Mouse (Mus musculus): ENCODE measurements around the gene Hnrnpul2. TPM values are rescaled to one million over a fixed set of nuclear protein-coding genes. Genes with fewer than 3 reads are reported as not detected.
A peak's percentile ranks its signal among the peaks of the same experiment; 100 is the strongest.
"Not testable (repeated sequence)": the region's sequence is repeated elsewhere in the genome, so short reads cannot be mapped to it uniquely, and the experiment has no call there.

Hnrnpul2 gene
- total RNA-seq, 2 experiments from 2014 or later, result 51.0 to 56.3 TPM

GRCm38 (mm10) chr19:8844371-8845129 is 24.7 kb downstream of the Hnrnpul2 start:
- DNase-seq, result peak; percentile 84 to 93
- intact Hi-C loops (cut with DNase I), result loop anchor here (1.0 to 5.0 kb wide), 2 partner anchors 133 to 266 kb away; no protein-coding TSS in a partner anchor

DNA sequence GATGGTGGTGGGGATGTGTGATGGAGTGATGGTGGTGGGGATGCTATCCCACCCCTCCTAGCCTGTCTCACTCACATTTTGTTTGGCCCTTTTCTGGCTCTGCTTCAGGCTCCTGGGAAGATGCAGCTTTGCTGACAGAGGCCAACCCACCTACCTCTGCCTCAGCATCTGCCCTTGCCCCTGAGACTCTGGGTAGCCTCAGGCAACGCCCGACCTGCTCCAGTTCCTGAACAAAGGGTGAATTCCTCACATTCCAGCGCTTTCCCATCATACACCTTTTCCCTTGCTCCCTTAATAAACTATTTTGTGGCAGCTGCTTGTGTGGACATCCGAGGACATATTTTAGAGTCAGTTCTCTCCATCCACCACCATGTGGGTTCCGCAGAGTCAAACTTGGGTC is 28.5 kb downstream of the Hnrnpul2 start:
- intact Hi-C loops (cut with DNase I), result no loop called here
- DNase-seq, result no peak

DNA sequence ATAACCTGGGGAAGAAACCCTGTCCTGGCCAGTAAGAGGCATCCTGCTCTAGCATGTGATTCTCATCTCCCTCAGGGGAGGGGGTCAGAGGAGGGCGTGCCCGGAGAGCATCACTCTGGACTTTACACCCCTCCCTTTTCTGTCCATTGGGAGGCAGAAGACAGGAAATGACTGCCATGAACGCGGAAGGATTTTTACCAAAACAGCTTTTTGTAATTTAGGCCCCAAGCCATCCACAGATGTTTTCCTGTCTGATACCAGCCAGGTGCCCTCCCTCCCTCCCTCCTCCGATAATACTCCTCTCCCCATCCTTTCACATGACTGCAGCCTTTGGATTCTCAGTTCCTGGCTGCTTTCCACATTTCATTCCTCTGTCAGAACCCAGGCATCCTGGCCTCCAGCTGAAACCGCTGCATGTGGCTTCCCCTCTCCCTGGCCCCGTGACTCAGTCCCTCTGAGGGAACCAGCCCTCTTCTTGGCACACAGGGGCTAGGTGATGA is 30.6 kb downstream of the Hnrnpul2 start, which contains the start of gene Lrrn4cl:
Gene Lrrn4cl (plus strand): TSS at position 367 of the 500 bp plus-strand sequence.
- intact Hi-C loops (cut with DNase I), result no loop called here

DNA sequence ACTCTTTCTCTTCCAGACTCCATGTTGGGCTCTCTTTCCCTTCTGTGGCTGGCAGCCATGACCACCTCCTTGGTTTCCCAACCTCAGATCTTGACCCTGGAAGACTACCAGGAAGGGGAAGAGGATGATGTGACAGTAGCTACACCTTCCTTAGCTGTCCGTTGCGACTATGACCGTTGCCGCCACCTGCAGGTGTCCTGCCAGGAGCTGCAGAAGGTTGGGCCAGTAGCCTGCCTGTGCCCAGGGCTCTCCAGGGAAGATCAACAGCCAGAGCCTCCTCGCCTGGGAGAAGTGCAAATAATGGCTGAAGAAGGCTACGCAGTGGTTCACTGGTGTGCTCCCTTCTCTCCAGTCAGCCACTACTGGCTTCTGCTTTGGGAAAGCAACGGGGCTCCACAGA is 31.8 kb downstream of the Hnrnpul2 start:
- intact Hi-C loops (cut with DNase I), result no loop called here
- DNase-seq, result no peak

More for the DNA sequence above, 30.6 kb downstream of the Hnrnpul2 start, which contains the start of gene Lrrn4cl:
- peak; percentile 47 to 67 for DNase-seq

DNA sequence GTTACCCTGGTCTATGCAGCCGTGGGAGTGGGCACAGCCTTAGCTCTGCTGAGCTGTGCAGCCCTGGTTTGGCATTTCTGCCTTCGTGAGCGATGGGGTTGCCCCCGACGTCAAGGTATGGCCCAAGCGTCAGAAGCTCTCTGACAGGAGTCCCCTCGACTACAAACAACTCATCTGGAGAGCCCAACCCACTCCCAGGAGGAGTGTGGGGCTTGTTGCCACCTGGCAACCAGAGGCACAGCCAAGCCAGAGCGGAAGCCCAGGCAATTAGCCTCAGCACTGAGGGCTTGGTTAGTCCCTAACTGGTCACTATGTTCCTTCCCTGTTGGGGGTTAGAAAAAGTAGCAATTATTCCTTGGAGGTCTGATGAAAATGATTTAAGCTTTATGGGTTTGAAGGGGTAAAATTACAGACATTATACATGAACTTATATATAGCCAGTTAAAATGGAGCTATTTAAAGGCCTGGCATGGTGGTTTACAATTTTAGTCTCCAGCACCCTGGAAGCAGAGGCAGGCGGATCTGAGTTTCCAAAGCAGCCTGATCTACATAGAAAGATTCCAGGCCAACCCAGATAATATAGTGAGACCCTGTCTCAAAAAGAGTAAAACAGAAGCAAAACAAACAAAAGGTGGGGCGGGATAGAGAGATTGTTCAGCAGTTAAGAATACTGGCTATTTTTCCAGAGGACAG is 32.6 kb downstream of the Hnrnpul2 start:
- intact Hi-C loops (cut with DNase I), result no loop called here
- no peak for DNase-seq

DNA sequence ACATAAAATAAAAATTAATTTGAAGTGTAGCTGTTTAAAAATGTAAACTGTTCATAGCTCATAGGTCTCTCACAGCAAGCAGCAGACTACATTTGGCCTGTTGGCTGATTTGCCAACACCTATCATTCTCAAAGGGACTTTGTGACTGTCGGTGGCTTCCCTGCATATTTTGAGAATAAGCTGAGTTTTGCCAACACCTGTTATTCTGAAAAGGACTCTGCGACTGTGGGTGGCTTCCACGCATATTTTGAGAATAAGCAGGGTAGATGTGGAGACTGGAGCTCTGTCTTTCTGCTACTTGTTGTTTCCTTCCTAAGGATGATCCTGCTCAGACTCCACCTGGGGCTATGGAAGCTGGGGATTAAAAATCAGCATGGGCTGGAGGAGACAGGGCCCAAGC is 33.3 kb downstream of the Hnrnpul2 start:
- intact Hi-C loops (cut with DNase I), result no loop called here
- no peak for DNase-seq

- intact Hi-C loops (cut with DNase I), result loop anchor here (2.0 kb wide), 1 partner anchor 253 kb away; no protein-coding TSS in a partner anchor
- DNase-seq, result peak; percentile 50 to 69
Measured at GRCm38 (mm10) chr19:8857689-8858088, 37.9 kb downstream of the Hnrnpul2 start.

- no peak for DNase-seq
- intact Hi-C loops (cut with DNase I), result loop anchor here (2.0 kb wide), 1 partner anchor 252 kb away; no protein-coding TSS in a partner anchor
Measured at GRCm38 (mm10) chr19:8859018-8859417, 39.2 kb downstream of the Hnrnpul2 start.

DNA sequence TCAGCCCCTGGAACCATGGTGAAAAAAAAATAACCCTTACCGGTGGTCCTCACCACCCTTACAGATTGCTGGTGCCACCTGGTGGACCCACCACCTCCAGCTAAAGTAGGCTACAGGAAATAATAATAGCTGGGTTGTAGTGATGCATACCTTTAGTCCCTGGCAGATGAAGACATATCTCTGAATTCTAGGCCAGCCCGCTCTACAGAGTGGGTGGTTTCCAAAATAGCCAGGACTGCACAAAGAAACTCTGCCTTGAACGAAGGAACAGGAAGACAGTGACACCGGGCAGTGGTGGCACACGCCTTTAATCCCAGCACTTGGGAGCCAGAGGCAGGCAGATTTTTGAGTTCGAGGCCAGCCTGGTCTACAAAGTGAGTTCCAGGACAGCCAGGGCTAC is 44.5 kb downstream of the Hnrnpul2 start:
- intact Hi-C loops (cut with DNase I), result no loop called here
- DNase-seq, result no peak

GRCm38 (mm10) chr19:8870381-8870780 is 50.6 kb downstream of the Hnrnpul2 start:
- DNase-seq; intact Hi-C loops (cut with DNase I): not testable (repeated sequence)

GRCm38 (mm10) chr19:8870838-8871237 is 51.0 kb downstream of the Hnrnpul2 start:
- no peak for DNase-seq
- intact Hi-C loops (cut with DNase I), result no loop called here

GRCm38 (mm10) chr19:8871267-8872186 is 51.7 kb downstream of the Hnrnpul2 start, which contains the start of gene Ubxn1:
TSS of gene Ubxn1 (plus strand) at chr19:8871496.
- peak; percentile 99 for DNase-seq
- intact Hi-C loops (cut with DNase I), result no loop called here

GRCm38 (mm10) chr19:8872266-8872840 is 52.5 kb downstream of the Hnrnpul2 start:
- DNase-seq, result no peak
- intact Hi-C loops (cut with DNase I), result no loop called here

DNA sequence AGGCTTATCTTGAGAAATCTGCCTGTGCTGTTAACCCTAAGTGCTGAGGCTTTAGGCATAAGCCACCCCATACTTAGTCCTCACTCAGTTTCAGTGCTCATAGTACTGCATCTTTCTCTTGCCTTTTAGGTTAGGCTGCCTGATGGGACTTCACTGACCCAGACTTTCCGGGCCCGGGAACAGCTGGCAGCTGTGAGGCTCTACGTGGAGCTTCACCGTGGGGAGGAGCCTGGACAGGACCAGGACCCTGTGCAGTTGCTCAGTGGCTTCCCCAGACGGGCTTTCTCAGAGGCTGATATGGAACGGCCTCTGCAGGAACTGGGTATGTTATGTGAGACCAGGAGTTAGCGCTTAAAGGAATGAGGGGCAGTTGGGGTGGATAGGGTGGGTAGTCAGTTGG is 55.2 kb downstream of the Hnrnpul2 start:
- intact Hi-C loops (cut with DNase I), result no loop called here
- DNase-seq, result no peak

DNA sequence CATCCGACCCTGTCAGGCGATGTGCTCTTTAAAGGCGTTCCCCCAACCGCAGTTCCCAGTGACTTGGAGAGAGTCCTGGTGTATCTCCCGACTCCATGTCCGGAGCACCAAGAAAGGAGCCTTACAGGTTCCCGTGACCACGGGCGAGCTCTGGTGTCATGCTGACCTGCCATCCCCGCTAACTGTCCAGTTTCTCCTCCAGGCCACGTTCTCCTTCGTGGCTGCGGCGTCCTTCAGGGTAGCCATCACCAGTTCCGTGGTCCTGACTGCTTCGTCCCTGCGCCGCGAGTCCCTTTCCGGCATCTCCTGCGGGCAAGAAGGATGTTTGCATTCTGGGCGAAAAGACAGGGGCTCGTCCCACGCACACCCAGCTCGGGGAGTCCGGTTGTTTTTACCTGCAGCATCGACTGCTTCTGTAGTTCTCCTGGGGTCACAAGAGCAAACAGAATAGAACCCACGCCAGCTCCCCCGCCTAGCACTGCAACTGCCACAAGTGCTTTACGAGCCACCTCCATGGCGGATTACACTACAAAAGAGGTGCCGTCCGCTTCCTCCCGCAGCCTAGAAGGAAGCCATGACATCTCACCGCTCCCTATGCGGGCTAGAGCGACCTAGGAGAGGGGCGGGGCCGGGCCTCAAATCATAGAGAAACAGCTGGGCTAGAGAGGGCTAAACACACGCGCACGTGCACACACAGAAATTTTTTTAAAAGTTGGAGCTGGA is 60.7 kb downstream of the Hnrnpul2 start, which contains the start of gene Uqcc3:
Gene Uqcc3 (minus strand): TSS at position 613 of the 723 bp plus-strand sequence.
- DNase-seq, result peak; percentile 92 to 94
- intact Hi-C loops (cut with DNase I), result no loop called here

DNA sequence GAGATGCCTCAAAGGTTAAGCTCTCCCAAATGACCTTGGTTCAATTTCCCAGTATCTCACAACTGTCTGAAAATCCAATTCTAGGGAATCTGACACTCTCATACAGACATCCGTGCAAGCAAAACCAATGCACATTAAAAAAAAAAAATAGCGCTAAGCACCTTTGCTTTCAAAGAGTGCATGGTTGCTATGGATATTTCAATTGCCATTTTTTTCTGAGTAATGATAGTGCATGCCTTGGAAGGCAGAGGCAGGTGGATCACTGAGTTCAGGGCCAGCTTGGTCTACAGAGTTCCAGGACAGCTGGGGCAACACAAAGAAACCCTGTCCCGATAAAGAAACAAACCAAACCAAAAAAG is 61.2 kb downstream of the Hnrnpul2 start:
- intact Hi-C loops (cut with DNase I), result no loop called here
- no peak for DNase-seq

DNA sequence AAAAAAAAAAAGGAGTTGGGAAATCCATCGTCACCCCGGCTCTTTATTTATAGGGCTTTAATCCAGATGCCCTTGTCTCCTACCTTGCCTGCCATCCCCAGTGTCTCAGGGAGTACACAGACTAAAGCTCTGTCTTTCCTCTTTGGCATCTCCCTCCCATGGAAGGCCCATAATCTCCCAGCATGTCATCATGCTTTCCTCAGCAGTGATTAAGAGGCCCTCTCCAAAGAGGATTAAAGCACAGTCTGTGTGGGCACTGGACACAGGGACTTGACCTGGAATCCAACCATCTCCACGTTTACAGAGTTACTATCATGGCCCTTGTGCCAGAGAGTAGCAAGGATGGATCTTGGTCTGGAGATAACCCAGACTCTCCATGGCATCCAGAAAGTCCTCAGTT is 63.8 kb downstream of the Hnrnpul2 start, which contains the start of the genes Lbhd1 and Gm49403:
Gene Lbhd1 (plus strand): TSS at position 117 of the 400 bp plus-strand sequence.
Gene Gm49403 (plus strand): TSS at position 315 of the 400 bp plus-strand sequence.
- intact Hi-C loops (cut with DNase I), result no loop called here
- DNase-seq, result no peak

All from heart, postnatal 10 days (tissue).